Mouse (Mus musculus) left cerebral cortex, postnatal 36 days (tissue): ENCODE results near the gene Rpp30. TPM values are rescaled to one million over a fixed set of nuclear protein-coding genes. Genes with fewer than 3 reads are reported as not detected.

Experiments used
- DNase-seq, 2 experiments: peaks; one replicate each; pipeline ENCODE4 v3.0.0; 2021 to 2022; ENCODE audit warnings: low spot score in 2 of 2, mixed read lengths in 1 of 2
- intact Hi-C: fragments of 180-260 bp; cut with DNase I; formaldehyde crosslinking; loops from one replicate; pipeline ENCODE4 v1.15.1; 2025
- total RNA-seq, 2 experiments: library from RNA; stranded (reverse); gene quantifications; 2 replicates each; pipeline ENCODE4 v1.2.3; 2021

The Rpp30 gene
- total RNA-seq, 2 experiments from 2014 or later = 16.2 to 17.7 TPM

GRCm38 (mm10) chr19:36119783-36120471 lies 36.4 kb downstream of the Rpp30 start, which contains the start of gene Ankrd1:
TSS of gene Ankrd1 (minus strand) at chr19:36120099.
- intact Hi-C loops = no loop called here
- no peak for DNase-seq

- intact Hi-C loops = no loop called here
- no peak for DNase-seq
These were observed 40.7 kb downstream of the Rpp30 start for GRCm38 (mm10) chr19:36124203-36124602.

DNA sequence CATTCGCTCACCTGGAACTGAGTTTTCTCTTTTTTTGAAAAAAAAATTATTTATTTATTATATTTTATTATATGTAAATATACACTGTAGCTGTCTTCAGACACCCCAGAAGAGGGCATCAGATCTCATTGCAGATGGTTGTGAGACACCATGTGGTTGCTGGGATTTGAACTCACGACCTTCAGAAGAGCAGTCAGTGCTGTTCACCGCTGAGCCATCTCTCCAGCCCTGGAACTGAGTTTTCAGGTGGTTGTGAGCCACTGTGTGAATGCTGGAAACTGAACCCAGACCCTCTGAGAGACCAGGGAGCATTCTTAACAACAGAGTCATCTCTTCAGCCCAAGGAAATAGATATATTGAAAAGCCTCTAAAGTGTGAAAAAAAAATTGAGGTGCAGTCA lies 44.9 kb downstream of the Rpp30 start:
- intact Hi-C loops = no loop called here
- DNase-seq = no peak

DNA sequence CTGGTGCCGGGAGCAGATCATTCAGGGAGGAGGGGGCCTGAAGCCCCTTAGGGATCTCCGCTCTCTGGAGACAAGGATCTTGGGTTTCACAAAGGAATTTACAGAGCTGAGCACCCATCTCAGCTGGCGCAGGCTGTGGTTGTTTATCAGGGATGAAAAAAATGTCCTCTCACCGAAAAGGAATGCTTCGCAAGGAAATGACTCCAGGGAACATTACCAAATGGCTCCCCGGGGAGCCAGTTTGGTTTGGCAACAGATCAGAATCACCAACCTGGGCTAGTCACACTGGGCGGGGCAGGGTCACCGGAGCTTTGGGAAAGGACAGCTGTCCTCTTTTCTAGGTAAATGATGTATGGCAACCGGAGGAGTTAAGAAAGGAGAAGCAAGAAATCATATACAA lies 45.7 kb downstream of the Rpp30 start:
- no peak for DNase-seq
- intact Hi-C loops = no loop called here

GRCm38 (mm10) chr19:36129643-36130042 lies 46.1 kb downstream of the Rpp30 start:
- intact Hi-C loops = no loop called here
- no peak for DNase-seq

- intact Hi-C loops = no loop called here
- no peak for DNase-seq
These were observed 46.7 kb downstream of the Rpp30 start for GRCm38 (mm10) chr19:36130181-36130580.

- DNase-seq = peak in 1 of 2 experiments; percentile 11
- intact Hi-C loops = no loop called here
These were observed 48.5 kb downstream of the Rpp30 start for GRCm38 (mm10) chr19:36131990-36132389.

DNA sequence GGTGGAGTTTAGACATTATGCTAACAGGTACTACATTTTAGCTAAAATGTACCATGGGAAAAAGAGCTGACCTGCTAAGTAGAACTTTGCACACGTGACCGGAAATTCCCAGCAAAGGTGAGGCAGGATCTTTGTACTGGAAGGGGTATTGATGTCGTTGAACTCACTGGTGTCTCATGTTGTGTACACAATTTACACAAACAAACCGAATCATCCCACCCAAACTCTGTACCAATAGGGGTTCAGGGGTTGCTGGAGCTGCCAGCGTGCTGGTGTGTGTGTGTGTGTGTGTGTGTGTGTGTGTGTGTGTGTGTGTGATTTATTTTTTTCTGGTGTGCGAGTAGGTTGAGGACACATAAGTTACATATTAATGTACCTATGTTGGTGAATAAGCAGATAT lies 49.5 kb downstream of the Rpp30 start:
- intact Hi-C loops = no loop called here
- DNase-seq = no peak

- intact Hi-C loops = no loop called here
- DNase-seq = no peak
These were observed 50.2 kb downstream of the Rpp30 start for GRCm38 (mm10) chr19:36133731-36134130.

DNA sequence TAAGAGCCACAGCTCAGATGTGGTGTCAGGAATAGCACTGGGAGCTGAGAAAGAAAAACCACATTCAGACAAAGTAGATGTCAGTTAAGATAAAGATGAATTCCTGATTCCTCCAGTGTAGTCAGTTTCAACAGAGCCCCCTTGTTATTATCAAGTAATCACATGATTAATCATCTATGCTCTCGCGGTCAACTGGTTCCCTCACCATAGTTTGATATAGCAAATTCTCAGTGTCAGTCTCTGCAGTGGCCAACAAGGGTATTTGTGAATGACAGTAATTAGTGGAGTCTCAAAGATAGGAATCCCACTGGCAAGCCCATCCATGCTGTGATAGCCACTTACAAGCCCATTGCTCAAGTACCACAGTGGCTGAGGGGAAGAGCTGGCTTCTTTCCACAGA lies 60.1 kb downstream of the Rpp30 start:
- no peak for DNase-seq
- intact Hi-C loops = no loop called here

- no peak for DNase-seq
- intact Hi-C loops = no loop called here
These were observed 65.1 kb downstream of the Rpp30 start for GRCm38 (mm10) chr19:36148578-36148977.

- intact Hi-C loops = loop anchor here (2.0 kb wide), 1 partner anchor 14 kb away; no protein-coding TSS in a partner anchor
- no peak for DNase-seq
These were observed 66.9 kb downstream of the Rpp30 start for GRCm38 (mm10) chr19:36150241-36151007.

Other genes starting within 250 kb of the Rpp30 start
- gene Htr7, start 26.2 kb upstream of the Rpp30 start, total RNA-seq = 10 to 100 TPM; 12.4 to 12.6 TPM
- gene Ankrd1, start 36.4 kb downstream of the Rpp30 start, total RNA-seq = not detected